Mouse (Mus musculus) embryonic facial prominence, embryonic 11.5 days (tissue): ENCODE results near the gene Vwa1. TPM values are rescaled to one million over a fixed set of nuclear protein-coding genes. Genes with fewer than 3 reads are reported as not detected.
A peak's percentile ranks its signal among the peaks of the same experiment; 100 is the strongest.

Experiments
- ATAC-seq: fragments of 200-750 bp; cut with Nextera tagmentation; replicated peaks from 2 replicates; pipeline ENCODE4 v1.8.0; 2017; ENCODE audit warnings: low read depth; ENCODE audit not compliant: insufficient number of reproducible peaks, low FRiP score, low TSS enrichment
- DNase-seq: peaks from one replicate; pipeline ENCODE4 v3.0.0-alpha.2; 2015; ENCODE audit warnings: low spot score
- H3K27ac ChIP-seq: fragments of 300-500 bp; sonication (generic); replicated peaks from 2 replicates; pipeline ENCODE4 v1.5.1; 2014; ENCODE audit warnings: mild to moderate bottlenecking, low read depth, low read length, control low read depth
- H3K27me3 ChIP-seq: fragments of 300-500 bp; sonication (generic); 2 replicates; pipeline ENCODE4 v1.6.1; 2014; ENCODE audit warnings: mild to moderate bottlenecking, low read length, moderate library complexity, mixed read lengths; ENCODE audit not compliant: control insufficient read depth, insufficient read depth
- H3K36me3 ChIP-seq: fragments of 300-500 bp; sonication (generic); replicated peaks from 2 replicates; pipeline ENCODE4 v1.6.1; 2014; ENCODE audit warnings: low read depth, mild to moderate bottlenecking, low read length, moderate library complexity, mixed read lengths; ENCODE audit not compliant: control insufficient read depth, insufficient read depth
- H3K4me1 ChIP-seq: fragments of 300-500 bp; sonication (generic); 2 replicates; pipeline ENCODE4 v1.6.1; 2014; ENCODE audit warnings: low read length, mixed read lengths; ENCODE audit not compliant: control insufficient read depth, insufficient read depth
- H3K4me2 ChIP-seq: fragments of 300-500 bp; sonication (generic); 2 replicates; pipeline ENCODE4 v1.6.1; 2014; ENCODE audit warnings: low read depth, mild to moderate bottlenecking, control low read depth, low read length, moderate library complexity
- H3K4me3 ChIP-seq: fragments of 300-500 bp; sonication (generic); 2 replicates; pipeline ENCODE4 v1.5.1; 2014; ENCODE audit warnings: low read depth, low read length, control low read depth
- H3K9ac ChIP-seq: fragments of 300-500 bp; sonication (generic); replicated peaks from 2 replicates; pipeline ENCODE4 v1.6.1; 2014; ENCODE audit warnings: mild to moderate bottlenecking, control low read depth, low read length
- H3K9me3 ChIP-seq: fragments of 300-500 bp; sonication (generic); replicated peaks from 2 replicates; pipeline ENCODE4 v1.6.1; 2016; ENCODE audit warnings: mild to moderate bottlenecking, low read length, inconsistent platforms, mixed read lengths; ENCODE audit not compliant: control insufficient read depth
- WGBS: fragments of 180-500 bp; shearing (Covaris S2); extraction: QIAGEN DNeasy Blood & Tissue Kit; methylation state at CpG from one replicate; pipeline ENCODE4 v1.1.7; 2014; 5-methylcytosine and 5-hydroxymethylcytosine counted together
- polyA plus RNA-seq: library from polyadenylated mRNA; unstranded; fragments of >200 nt; fragmentation: Nextera tagmentation; extraction: Ambion mirVana; gene quantifications from 2 replicates; pipeline ENCODE4 v1.2.1, GENCODE M21; 2014

Vwa1 gene
- polyA plus RNA-seq, 1 experiment from 2014 or later: 4.7 TPM

- no peaks in the 10 kb centered on the region; the same call in 1 of the 2 replicates for H3K4me1 ChIP-seq
- ATAC-seq: no peak
- no peak overlapping the region for H3K9ac ChIP-seq
- no peaks in the 10 kb centered on the region for H3K9me3 ChIP-seq
- H3K36me3 ChIP-seq: no peaks in the 10 kb centered on the region
- no peak for DNase-seq
- no peaks in the 10 kb centered on the region; the same call in 1 of the 2 replicates for H3K27me3 ChIP-seq
- H3K4me3 ChIP-seq: no peak overlapping the region
- no peak overlapping the region for H3K4me2 ChIP-seq
- H3K27ac ChIP-seq: no peak overlapping the region
- WGBS: 67% methylated on average over 2 of the region's 2 CpGs
These were observed 3.3 kb upstream of the Vwa1 start for GRCm38 (mm10) chr4:155777816-155778215.

GRCm38 (mm10) chr4:155776704-155777335, 2.3 kb upstream of the Vwa1 start:
- WGBS: 16% methylated on average over 2 of the region's 2 CpGs
- DNase-seq: no peak

DNA sequence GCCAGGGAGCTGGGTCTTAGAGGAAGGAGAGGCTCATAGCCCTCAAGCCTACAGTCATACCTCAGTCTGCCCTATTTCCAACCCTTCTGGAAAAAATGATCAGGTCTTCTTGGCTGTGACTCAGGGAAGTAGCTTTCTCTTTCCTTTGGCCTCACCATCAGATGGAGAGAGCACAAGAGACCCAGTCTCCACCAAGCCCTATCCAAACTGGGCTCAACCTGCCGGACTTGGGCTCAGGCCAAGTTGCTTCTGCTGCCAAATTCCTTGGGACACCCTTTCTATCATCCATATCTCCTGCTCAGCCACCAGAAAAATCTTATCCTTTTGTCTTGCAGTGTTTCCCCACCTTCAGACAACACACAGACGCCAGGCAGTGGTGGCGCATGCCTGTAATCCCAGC, 1.4 kb upstream of the Vwa1 start:
- ATAC-seq: no peak
- WGBS: 83% methylated on average over 3 of the region's 3 CpGs

More at GRCm38 (mm10) chr4:155776704-155777335, 2.3 kb upstream of the Vwa1 start:
- Histone ChIP-seq H3K4me3 (no peak overlapping the region), H3K9me3 (no peaks in the 10 kb centered on the region), H3K4me2 (no peak overlapping the region), H3K4me1 (no peaks in the 10 kb centered on the region; the same call in 1 of the 2 replicates), H3K9ac (no peak overlapping the region), H3K27ac (no peak overlapping the region), H3K36me3 (no peaks in the 10 kb centered on the region), H3K27me3 (no peaks in the 10 kb centered on the region; the same call in 1 of the 2 replicates)
- ATAC-seq: no peak

DNA sequence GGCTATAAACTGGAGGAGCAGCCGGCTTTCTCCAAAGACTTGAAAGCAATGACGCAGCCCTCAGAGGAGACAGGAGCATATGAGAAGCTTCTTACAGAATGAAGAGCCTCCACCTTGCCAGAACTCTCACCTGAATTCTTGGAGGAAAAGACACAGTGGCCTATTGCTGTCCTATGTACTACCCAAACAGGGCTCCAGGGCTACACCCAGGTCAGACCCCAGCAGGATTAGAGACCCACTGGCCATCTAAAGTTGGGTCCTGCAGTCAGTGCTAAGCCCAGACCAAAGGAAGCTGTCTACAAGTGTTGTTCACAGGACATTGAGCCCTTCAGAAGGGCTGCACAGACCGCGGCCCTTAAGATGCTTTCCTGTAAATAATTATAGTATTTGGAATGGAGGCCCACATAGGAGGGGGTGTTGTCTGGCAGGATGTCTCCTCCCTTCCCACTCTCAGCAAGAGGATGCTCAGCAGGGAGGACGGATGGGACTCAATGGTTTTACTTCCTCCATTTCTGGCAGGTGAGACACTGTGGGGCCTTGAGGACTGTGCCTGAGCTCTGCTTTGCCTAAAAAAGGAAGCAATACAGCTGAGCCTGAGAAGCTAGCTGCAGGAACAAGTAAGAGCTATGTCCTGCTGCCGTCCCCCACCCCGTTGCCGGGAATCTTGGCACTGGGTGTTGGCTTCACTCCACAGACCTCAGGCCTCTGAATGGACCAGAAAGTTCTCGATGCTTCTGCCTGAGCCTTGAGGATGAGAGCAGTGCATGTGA, 658 bp upstream of the Vwa1 start:
- no peak for ATAC-seq
- WGBS: 60% methylated on average over 9 of the region's 9 CpGs
- H3K9me3 ChIP-seq: no peaks in the 10 kb centered on the region
- H3K27ac ChIP-seq: 0 out of 2 replicates have a peak overlapping the region, but pooled peaks have one; percentile 13
- peak overlapping the region; percentile 55 for H3K4me2 ChIP-seq
- no peak overlapping the region; the same call in 1 of the 2 replicates for H3K4me3 ChIP-seq
- H3K9ac ChIP-seq: peak overlapping the region; percentile 45
- H3K27me3 ChIP-seq: no peaks in the 10 kb centered on the region; the same call in 1 of the 2 replicates
- no peak for DNase-seq
- no peaks in the 10 kb centered on the region for H3K36me3 ChIP-seq
- H3K4me1 ChIP-seq: peaks cover 2% of the 10 kb centered on the region

More for the DNA sequence above, 1.4 kb upstream of the Vwa1 start:
- H3K4me2 ChIP-seq: no peak overlapping the region
- H3K27ac ChIP-seq: no peak overlapping the region
- no peaks in the 10 kb centered on the region; the same call in none of the 2 replicates for H3K4me1 ChIP-seq
- no peak for DNase-seq
- no peak overlapping the region for H3K4me3 ChIP-seq
- no peaks in the 10 kb centered on the region for H3K36me3 ChIP-seq
- no peak overlapping the region for H3K9ac ChIP-seq
- H3K27me3 ChIP-seq: no peaks in the 10 kb centered on the region; the same call in 1 of the 2 replicates
- no peaks in the 10 kb centered on the region for H3K9me3 ChIP-seq

GRCm38 (mm10) chr4:155773335-155774078, 991 bp downstream of the Vwa1 start:
- Histone ChIP-seq H3K27ac (no peak overlapping the region), H3K9me3 (no peaks in the 10 kb centered on the region), H3K9ac (no peak overlapping the region; the same call in 1 of the 2 replicates), H3K4me3 (peak overlapping the region; percentile 32; the same call in 1 of the 2 replicates), H3K27me3 (no peaks in the 10 kb centered on the region; the same call in 1 of the 2 replicates), H3K4me1 (peaks cover 2% of the 10 kb centered on the region), H3K4me2 (peak overlapping the region; percentile 55), H3K36me3 (no peaks in the 10 kb centered on the region)
- DNase-seq (no peak), ATAC-seq (no peak)
- 33% methylated on average over 5 of the region's 5 CpGs for WGBS

DNA sequence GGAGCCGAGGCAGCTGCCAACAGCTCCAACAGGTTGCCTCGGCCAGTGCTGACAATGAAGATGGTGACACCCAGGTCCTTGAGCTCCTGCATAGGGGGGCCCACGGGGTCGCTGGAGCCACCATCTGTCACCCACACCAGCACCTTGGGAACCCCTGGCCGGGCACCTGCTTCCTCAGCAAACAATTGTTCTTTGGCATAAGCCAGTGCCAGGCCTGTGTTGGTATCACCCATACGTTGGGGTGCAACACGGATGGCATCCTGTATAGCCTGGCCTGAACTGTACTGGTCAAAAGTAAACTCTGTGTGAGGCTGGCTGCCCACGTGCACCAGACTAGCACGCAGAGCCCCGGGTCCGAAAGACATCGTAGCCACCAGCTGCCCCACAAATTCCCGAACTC, 1.7 kb downstream of the Vwa1 start:
- Histone ChIP-seq H3K9me3 (no peaks in the 10 kb centered on the region), H3K36me3 (no peaks in the 10 kb centered on the region), H3K4me1 (peaks cover 2% of the 10 kb centered on the region), H3K27ac (no peak overlapping the region), H3K4me3 (no peak overlapping the region), H3K27me3 (no peaks in the 10 kb centered on the region; the same call in 1 of the 2 replicates), H3K9ac (no peak overlapping the region), H3K4me2 (no peak overlapping the region)
- 85% methylated on average over 13 of the region's 13 CpGs for WGBS
- no peak for ATAC-seq
- DNase-seq: no peak

DNA sequence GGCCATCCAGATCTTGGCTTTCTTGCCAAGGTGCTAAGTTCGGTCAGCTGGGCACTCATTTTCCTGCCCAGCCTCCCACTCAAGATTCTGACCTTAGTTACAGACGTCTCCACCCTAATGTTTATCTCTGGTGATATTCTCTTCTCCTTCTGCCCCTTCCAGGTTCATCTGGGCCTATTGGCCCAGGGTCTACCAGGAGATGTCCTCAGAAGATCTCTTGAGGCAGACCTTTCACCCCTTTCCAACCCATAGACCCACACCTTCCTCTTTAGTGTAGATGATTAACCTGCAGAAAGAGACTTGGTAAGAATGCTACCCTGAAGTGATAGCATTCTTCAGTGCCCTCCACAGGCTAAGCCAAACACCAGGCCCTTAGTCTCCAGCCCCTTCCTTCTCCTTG, 2.8 kb downstream of the Vwa1 start:
- H3K9ac ChIP-seq: no peak overlapping the region
- no peaks in the 10 kb centered on the region; the same call in 1 of the 2 replicates for H3K27me3 ChIP-seq
- ATAC-seq (no peak), DNase-seq (no peak)
- H3K4me1 ChIP-seq: peaks cover 2% of the 10 kb centered on the region
- no peak overlapping the region for H3K4me3 ChIP-seq
- no peaks in the 10 kb centered on the region for H3K9me3 ChIP-seq
- 87% methylated on average over 2 of the region's 2 CpGs for WGBS
- H3K4me2 ChIP-seq: no peak overlapping the region
- H3K27ac ChIP-seq: no peak overlapping the region
- no peaks in the 10 kb centered on the region for H3K36me3 ChIP-seq
